Mouse (Mus musculus) bone marrow macrophage, adult 2 months (primary cell): ENCODE data around the gene Oxct2b.

Source experiments
- CTCF ChIP-seq: IDR thresholded peaks from 2 replicates; pipeline ENCODE4 v1.5.1; 2012; ENCODE audit warnings: low read depth, mild to moderate bottlenecking, low read length, moderate library complexity
- POLR2A ChIP-seq: IDR thresholded peaks from 2 replicates; pipeline ENCODE4 v1.6.1; 2012; ENCODE audit warnings: mild to moderate bottlenecking, low read depth, low read length, borderline replicate concordance

DNA sequence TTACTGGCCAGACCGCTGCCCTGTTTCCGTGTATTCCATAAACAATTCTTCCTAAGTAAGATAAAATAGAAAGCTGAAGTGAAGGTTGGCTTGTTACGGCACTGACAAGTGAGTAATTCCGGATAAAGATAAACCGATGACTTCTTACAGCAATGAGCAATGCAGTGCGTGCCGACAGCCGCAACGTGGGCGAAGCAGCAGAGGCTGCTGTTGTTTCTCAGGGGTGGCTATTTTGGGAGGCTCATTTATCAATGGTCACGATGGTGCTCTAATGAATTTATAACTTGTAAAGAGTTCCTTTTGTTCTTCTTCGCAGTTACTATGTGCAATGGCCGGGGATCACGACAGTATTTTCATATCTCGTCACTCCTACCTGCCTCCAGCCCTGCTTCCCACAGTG lies 48.1 kb downstream of the Oxct2b start:
- no peak for TF ChIP-seq CTCF
- TF ChIP-seq POLR2A, result no peak
